Mouse (Mus musculus) left cerebral cortex, adult 9 months (tissue): ENCODE results near the gene Igsf3.
A peak's percentile ranks its signal among the peaks of the same experiment; 100 is the strongest.

Experiments used
- DNase-seq, 2 experiments: peaks; one replicate each; pipeline ENCODE4 v3.0.0; 2022; ENCODE audit warnings: low spot score in 2 of 2

Gene Igsf3

GRCm38 (mm10) chr3:101372345-101372980, 4.4 kb upstream of the Igsf3 start:
- peak; percentile 84 to 91 for DNase-seq

GRCm38 (mm10) chr3:101377256-101378024, 557 bp downstream of the Igsf3 start:
- no peak for DNase-seq

- no peak for DNase-seq
Observed at GRCm38 (mm10) chr3:101378102-101378501, 1.2 kb downstream of the Igsf3 start.

GRCm38 (mm10) chr3:101379789-101380188, 2.9 kb downstream of the Igsf3 start:
- peak; percentile 39 to 74 for DNase-seq

GRCm38 (mm10) chr3:101381691-101382090, 4.8 kb downstream of the Igsf3 start:
- no peak for DNase-seq

GRCm38 (mm10) chr3:101382751-101383150, 5.9 kb downstream of the Igsf3 start:
- DNase-seq: no peak

- DNase-seq: no peak
Observed at GRCm38 (mm10) chr3:101386430-101387016, 9.6 kb downstream of the Igsf3 start.

- no peak for DNase-seq
Observed at GRCm38 (mm10) chr3:101387849-101388248, 11.0 kb downstream of the Igsf3 start.

GRCm38 (mm10) chr3:101389566-101389965, 12.7 kb downstream of the Igsf3 start:
- DNase-seq: no peak

- no peak for DNase-seq
Observed at GRCm38 (mm10) chr3:101390472-101390871, 13.6 kb downstream of the Igsf3 start.

- DNase-seq: no peak
Observed at GRCm38 (mm10) chr3:101391991-101392390, 15.1 kb downstream of the Igsf3 start.

- DNase-seq: no peak
Observed at GRCm38 (mm10) chr3:101393103-101393644, 16.3 kb downstream of the Igsf3 start.

GRCm38 (mm10) chr3:101393659-101394539, 17.0 kb downstream of the Igsf3 start:
- no peak for DNase-seq

GRCm38 (mm10) chr3:101395341-101395740, 18.5 kb downstream of the Igsf3 start:
- no peak for DNase-seq

GRCm38 (mm10) chr3:101396061-101396460, 19.2 kb downstream of the Igsf3 start:
- DNase-seq: no peak

- DNase-seq: no peak
Observed at GRCm38 (mm10) chr3:101396726-101397263, 19.9 kb downstream of the Igsf3 start.

- no peak for DNase-seq
Observed at GRCm38 (mm10) chr3:101397422-101397821, 20.5 kb downstream of the Igsf3 start.

GRCm38 (mm10) chr3:101398071-101398786, 21.3 kb downstream of the Igsf3 start:
- DNase-seq: no peak

GRCm38 (mm10) chr3:101398877-101399276, 22.0 kb downstream of the Igsf3 start:
- DNase-seq: no peak

- no peak for DNase-seq
Observed at GRCm38 (mm10) chr3:101401501-101401900, 24.6 kb downstream of the Igsf3 start.
